Mouse (Mus musculus) ovary, adult 18-20 months (tissue): ENCODE measurements around the gene Cd8b1.

Source experiments
- DNase-seq: peaks from one replicate; pipeline ENCODE4 v3.0.0; 2022; ENCODE audit warnings: low spot score, mixed read lengths

The Cd8b1 gene

DNA sequence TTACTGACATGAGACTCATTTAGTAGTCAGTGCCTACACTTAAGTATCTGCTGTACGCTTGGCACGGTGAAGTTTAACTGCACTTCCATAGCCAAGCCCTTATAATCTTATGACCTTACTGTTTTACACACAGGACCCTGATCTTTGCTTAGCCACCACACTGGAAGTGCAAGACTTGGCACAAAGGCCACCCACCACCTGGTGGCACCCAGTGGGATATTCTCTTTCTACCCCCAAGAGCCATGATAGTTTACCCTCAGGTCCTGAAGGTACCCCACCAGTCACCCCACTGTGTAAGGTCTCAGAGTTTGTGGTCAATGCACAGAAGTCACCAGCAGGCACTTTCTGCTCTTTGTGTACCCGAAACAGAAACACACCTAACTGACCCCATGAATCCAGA is 28.6 kb downstream of the Cd8b1 start:
- DNase-seq, result no peak

DNA sequence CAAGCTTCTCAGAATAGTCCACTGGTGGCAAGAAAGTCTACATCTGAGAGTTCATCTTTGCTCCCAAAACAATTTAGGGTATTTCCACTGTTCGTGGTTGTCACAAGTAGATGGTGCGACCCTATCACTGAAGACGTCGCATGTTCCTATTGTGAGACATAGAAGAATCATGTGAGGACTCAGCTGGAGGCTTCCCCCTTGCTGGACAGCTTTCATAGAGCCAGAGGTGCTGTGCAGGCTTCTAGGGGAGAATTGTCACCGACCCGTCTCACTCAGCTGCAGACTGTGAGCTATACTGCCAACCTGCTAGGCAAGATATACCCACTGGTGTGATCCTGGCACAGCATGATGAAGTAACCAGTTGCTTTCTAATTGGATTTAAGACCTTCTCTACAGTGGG is 29.6 kb downstream of the Cd8b1 start:
- DNase-seq, result no peak

DNA sequence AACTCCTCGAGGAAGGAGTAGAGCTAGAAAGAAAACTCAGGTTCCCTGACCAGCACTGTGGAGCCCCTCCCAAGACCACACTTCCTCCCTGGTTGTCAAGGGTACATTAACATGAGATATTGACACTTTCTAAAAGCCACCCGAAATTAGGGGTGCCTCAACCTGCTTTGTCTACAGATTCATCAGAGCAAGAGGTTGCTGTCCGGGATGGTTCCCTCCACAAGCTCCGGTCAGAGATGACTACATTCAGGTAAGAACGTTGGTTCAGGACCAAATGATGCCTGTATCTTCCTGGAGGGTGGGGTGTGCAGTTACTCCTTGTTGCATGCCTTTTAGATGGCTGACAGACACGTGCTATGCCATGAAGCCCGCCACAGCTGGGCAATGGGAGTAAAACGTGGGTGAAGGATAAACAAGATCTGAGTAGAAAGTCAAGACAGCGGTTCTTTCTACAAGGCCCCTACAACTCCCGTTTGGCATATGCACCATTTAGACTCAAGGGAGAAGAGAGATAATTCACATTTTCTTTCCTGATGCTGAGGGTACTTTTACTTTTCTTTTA is 30.4 kb downstream of the Cd8b1 start:
- no peak for DNase-seq

DNA sequence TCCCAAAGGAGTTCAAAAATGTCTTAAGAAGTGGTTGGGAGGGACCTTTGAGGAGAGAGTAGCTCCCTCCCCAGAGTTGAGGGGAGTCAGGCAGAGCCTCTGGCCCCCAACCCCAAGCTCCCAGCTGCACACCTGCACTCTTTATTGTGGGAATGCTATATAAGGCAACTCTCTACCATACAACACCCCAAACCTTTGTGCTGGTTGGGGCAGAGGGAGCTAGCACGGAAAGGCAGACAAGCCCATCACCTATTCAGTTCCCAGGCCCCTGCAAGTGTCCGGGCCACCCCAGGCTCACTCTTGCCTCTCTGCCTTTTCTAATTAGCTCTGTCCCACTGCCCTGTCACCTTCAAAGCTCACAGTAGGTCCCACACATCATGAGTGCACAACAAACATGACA is 31.1 kb downstream of the Cd8b1 start:
- DNase-seq, result no peak

DNA sequence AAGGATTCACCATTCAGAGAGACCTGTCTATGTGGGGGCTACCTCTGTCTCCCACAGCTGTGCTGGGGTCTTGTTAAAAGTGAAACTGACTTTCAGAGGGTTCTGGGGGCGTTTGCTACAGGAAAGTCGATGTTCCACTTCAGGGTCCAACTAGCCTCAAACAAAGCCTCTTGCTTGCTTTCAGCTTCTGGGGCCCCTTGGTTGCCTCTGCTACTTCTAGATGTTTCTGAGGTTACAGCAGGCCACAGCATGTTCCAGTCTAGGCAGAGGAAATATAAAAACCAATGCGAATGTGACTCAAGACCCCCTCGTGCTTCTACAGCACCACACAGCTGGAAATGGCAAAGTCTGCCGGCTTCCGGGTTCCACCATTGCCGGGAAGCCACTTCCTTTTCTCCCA is 34.9 kb downstream of the Cd8b1 start:
- DNase-seq, result no peak

DNA sequence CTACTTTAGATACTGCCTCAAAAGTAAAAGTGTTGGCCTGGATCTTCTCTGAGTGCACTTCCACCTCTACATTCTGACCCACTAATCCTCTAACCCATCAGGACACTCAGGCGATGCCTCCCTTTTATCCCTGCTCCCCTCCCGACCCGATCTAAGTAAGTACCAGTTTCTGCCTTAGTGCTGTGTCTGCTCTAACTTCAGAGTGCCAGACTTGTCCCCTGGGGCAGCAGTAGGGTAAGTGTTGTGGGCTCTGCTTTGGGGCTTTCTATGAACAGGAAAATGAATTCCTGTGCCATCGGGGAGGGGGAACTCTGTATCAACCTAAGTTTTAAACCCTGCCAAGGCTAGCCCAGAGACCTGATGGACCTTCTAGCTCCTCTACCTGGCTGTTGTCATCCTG is 37.6 kb downstream of the Cd8b1 start:
- no peak for DNase-seq

DNA sequence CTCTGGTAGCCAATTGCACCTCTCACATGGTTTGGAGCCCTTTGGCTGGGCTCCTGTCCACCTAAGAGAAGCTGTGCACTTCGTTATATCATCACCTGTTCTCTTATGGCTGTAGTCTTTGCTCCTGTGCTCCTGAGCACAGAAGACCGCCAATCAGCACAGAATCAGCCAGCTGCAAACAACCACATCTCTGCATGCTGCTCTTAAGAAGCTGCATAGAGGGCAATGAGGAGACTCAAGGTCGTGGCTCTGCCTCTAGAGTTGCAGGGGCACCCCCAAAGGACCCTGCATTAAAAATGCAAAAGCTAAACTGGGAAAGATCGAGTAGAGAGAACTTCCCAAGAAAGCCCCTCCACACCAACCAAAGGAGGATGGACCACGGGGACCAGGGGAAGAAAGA is 38.2 kb downstream of the Cd8b1 start:
- DNase-seq, result no peak

DNA sequence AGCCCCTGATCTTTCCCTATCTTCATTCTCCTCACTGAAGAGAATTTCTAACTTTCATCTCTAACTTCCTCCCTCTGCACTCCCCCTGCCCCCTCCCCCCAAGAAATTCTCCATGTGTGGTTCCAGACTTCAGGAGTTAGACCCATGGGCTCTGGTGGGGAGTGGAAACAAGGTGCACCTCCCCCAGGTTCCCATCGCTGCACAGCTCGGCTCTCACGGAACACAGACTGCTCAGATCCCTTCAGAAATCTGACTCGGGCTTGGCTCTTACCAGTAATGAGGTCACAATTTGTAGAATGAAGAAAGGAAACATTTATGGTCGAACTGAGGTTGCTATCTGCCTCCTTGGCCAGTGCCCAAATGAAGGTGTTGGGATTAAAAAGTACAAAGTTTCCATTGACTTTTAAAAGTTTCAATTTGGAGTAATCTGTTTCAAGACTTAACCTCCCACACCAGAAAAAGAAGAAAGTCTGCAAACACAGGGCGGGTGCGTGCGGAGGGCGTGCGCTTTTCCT is 38.6 kb downstream of the Cd8b1 start:
- DNase-seq, result no peak

DNA sequence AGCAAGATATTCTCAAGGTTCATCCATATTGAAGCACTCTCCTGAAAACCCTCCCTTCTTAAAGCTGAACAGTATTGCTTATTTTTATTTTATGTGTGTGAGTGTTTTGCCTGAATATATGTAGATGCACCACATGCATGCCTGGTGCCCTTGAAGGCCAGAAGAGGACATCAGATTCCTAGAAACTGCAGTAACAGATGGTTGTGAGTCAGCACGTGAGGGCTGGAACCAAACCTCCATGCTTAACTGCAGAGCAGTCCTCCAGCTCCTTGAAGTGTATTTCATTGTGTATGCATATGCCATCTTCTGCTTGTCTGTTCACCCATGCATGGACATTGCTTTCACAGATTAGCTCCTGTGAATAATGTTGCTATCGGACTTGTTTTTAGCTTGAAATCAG is 41.4 kb downstream of the Cd8b1 start:
- no peak for DNase-seq

DNA sequence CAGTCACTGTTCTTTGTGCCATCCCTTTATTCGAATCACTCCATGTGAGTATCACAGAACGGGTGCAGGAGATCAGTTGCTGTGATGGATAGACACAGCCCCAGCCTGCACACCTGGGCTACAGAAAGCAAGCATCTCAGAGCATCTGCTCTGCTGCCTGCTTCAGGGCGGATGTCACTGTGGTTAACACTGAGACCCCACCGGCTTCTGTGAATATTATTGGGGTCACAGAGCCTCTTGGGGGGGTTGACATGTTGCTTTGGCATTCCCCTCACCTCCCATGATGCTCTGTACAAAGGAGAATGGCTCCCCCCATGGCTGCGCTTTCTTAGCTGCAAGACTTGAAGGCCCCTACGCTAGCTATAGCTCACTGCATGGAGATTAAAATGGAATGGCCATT is 46.8 kb downstream of the Cd8b1 start:
- no peak for DNase-seq

DNA sequence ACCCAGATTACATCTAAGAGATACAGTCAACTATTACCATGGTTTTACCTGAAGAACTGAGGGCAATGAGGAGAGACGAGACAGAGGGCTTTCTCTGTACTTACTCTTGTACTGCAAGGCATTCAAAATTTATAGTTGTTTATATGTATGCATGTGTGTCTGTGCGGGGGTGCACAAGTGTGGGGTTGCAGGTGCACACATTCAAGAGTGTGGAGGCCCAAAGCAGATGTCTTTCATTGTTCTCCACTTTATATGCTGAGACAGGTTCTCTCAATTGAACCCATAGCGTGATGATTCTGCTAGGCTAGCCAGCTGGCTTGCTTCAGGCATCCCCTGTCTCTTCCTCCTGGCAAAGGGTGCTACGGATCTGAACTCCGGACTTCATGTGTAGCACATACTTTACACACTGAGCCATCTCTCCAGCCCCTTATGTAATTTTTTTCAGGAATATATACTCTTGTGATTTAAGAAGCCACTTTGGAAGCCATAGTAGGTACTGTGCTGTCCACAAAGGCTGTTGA is 48.6 kb downstream of the Cd8b1 start:
- DNase-seq, result no peak

DNA sequence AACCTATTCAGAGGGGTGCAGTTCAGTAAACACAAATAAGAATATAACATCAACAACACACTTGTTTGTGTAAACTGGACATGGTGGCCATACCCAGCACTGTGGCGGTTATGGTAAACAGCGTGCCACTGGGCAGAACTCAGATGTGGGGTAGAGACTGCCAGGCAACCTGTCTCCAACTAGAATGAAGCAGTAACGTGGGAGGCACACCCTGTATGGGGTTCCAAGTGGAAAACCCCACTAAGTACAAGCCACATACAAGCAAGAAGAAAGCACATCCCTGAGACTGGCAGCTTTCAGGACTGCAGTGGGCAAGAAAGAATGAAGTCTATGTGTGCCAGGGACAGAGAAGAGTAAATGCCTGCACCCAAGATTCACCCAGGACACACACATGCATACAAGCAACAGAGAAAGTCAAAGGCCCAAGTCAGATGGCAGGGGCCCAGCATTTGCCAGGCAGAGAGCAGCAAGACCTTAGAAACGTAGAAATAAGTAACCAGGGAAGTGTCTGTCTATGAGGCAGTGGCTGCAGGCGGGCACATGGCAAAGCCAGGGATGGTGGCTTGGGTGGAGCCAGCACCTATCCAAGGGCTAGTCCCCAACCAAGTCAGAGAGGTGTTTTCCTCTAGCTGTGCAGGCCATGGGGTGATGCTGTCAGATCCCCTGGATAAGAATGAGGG is 49.6 kb downstream of the Cd8b1 start:
- DNase-seq, result no peak

DNA sequence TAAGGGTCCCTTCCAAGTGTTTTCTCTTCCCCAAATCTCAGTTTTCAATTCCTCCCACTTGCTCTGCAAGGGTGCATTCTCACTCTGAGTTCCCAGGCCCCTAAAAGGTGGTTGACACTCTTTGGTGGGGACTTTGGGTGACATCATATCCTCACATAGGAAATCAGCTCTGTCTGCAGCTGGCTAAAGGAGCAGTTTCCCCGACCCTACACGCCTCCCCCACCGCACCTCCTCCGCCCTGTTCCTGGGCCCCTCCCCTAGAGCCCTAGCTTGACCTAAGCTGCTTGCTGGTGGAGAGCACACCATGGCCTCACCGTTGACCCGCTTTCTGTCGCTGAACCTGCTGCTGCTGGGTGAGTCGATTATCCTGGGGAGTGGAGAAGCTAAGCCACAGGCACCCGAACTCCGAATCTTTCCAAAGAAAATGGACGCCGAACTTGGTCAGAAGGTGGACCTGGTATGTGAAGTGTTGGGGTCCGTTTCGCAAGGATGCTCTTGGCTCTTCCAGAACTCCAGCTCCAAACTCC is 50.7 kb downstream of the Cd8b1 start, which contains the start of gene Cd8a:
Gene Cd8a, plus strand, starts transcription at position 179 of the 527 bp plus-strand sequence.
- DNase-seq, result no peak

DNA sequence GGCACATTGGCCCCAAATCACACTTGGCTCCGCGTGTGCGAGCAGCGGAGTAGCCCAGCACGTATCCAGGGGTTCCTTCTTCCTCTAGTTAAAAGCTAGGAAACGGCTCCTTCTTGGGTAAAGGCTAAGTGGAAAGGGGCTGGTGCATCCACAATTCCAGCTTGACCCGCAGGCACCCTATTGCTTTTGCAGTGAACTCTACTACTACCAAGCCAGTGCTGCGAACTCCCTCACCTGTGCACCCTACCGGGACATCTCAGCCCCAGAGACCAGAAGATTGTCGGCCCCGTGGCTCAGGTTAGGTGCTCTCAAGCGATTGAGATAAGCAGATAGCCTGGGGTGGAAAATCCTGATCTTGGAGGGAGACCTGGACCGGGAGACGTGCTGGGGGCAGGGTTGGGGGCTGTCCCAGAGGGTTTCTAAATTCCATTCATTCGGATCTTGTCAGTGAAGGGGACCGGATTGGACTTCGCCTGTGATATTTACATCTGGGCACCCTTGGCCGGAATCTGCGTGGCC is 51.8 kb downstream of the Cd8b1 start:
- DNase-seq, result no peak

DNA sequence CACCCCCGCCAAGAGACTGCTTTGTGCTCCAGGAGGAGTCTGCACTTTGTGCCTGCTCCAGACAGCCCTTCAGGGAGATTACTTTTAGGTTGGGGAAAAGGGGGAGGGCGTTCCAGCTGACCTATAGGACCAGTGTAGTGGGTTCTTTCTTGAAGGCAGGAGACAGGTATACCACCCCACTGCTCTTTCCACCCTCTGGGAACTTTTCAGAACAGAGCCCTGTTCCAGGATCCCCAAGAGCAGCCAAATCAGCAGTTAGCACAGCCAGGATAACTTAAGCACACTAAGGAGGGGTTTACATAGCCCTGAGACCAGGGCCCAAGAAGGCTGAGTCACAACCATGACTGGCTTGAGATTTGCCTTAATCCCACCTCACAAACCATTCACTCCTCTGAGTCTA is 52.3 kb downstream of the Cd8b1 start:
- no peak for DNase-seq

DNA sequence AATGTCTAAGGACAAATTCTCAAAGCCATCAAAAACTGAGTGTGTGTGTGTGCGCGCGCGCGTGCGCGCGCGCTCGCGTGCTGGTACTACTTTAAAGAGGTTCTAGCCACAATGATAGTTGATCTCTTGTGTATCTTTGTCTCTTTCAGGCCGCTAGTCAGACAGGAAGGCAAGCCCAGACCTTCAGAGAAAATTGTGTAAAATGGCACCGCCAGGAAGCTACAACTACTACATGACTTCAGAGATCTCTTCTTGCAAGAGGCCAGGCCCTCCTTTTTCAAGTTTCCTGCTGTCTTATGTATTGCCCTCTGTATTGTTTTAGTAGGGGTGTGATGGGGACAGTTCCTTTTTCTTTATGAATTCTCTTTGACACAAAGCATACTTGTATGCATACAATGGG is 54.1 kb downstream of the Cd8b1 start:
- no peak for DNase-seq

DNA sequence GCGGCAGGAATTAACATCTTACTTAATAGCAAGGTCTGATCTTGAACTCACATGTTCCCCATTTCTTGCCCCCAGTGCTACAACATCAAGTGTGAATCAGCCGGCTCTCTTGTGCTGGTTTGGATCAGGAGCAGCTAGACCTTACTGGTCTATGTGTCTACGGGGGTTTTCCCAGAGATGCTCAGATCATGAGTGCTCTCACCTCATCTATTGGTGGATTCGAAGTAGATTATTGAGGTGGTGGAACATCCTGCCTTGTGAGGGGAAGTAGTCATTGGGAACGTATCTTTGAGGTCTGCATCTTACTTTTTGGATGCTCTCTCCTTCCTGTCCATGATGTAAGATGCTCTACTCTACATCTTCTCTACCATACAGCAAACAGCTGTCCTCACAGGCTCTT is 59.1 kb downstream of the Cd8b1 start:
- DNase-seq, result no peak
